Mouse (Mus musculus) olfactory bulb, adult 2 months (tissue): ENCODE data around the gene Pcbp4.

Experiments
- CTCF ChIP-seq: fragments of 200-500 bp; IDR thresholded peaks from 2 replicates; pipeline ENCODE4 v1.5.1; 2012; ENCODE audit warnings: low read depth, mild to moderate bottlenecking, low read length, moderate library complexity; ENCODE audit not compliant: insufficient read depth
- POLR2A ChIP-seq: fragments of 200-500 bp; IDR thresholded peaks from 2 replicates; pipeline ENCODE4 v1.6.1; 2012; ENCODE audit warnings: mild to moderate bottlenecking, low read depth, low read length, moderate library complexity; ENCODE audit not compliant: insufficient read depth

- TF ChIP-seq CTCF = no peak
- no peak for TF ChIP-seq POLR2A
Measured at GRCm38 (mm10) chr9:106461641-106462429, 8.7 kb downstream of the Pcbp4 start.
